Mouse (Mus musculus) lung, postnatal 0 days (tissue): Measurements from ENCODE around the gene Gm42674.

ENCODE experiments used
- CTCF ChIP-seq: IDR thresholded peaks from 2 replicates; pipeline ENCODE4 v1.5.1; 2016; ENCODE audit warnings: antibody characterized with exemption, mild to moderate bottlenecking
- EP300 ChIP-seq: IDR thresholded peaks from 2 replicates; pipeline ENCODE4 v1.6.1; 2016; ENCODE audit warnings: antibody characterized with exemption, mild to moderate bottlenecking, control low read depth

- no peak for TF ChIP-seq EP300
- no peak for TF ChIP-seq CTCF
Measured at GRCm38 (mm10) chr3:90600458-90601195, 1.1 kb upstream of the Gm42674 start.
